Mouse (Mus musculus): ENCODE data around the gene Fst. TPM values are rescaled to one million over a fixed set of nuclear protein-coding genes. Genes with fewer than 3 reads are reported as not detected.
A peak's percentile ranks its signal among the peaks of the same experiment; 100 is the strongest.

Fst gene
- total RNA-seq (2021), result under 1 TPM; 0.86 to 0.89 TPM

GRCm38 (mm10) chr13:114458886-114459700 is at the start of gene Fst:
Gene Fst (minus strand): TSS chr13:114458951.
- DNase-seq, result peak; percentile 19 to 31
- intact Hi-C loops (cut with DNase I), result loop anchor here (5.0 to 10.0 kb wide), 2 partner anchors 172 to 296 kb away; no protein-coding TSS in a partner anchor

GRCm38 (mm10) chr13:114493826-114494225 is 35.1 kb upstream of the Fst start:
- intact Hi-C loops (cut with DNase I), result no loop called here
- no peak for DNase-seq

- intact Hi-C loops (cut with DNase I), result no loop called here
- DNase-seq, result no peak
Measured at GRCm38 (mm10) chr13:114488178-114488577, 29.4 kb upstream of the Fst start.

- no peak for DNase-seq
- intact Hi-C loops (cut with DNase I), result no loop called here
Measured at GRCm38 (mm10) chr13:114478329-114478728, 19.6 kb upstream of the Fst start.

GRCm38 (mm10) chr13:114469945-114470344 is 11.2 kb upstream of the Fst start:
- intact Hi-C loops (cut with DNase I), result no loop called here
- DNase-seq, result no peak

GRCm38 (mm10) chr13:114466269-114466919 is 7.6 kb upstream of the Fst start:
- DNase-seq, result no peak

GRCm38 (mm10) chr13:114465387-114465786 is 6.6 kb upstream of the Fst start:
- intact Hi-C loops (cut with DNase I), result no loop called here
- no peak for DNase-seq

More at GRCm38 (mm10) chr13:114466269-114466919, 7.6 kb upstream of the Fst start:
- intact Hi-C loops (cut with DNase I), result no loop called here

GRCm38 (mm10) chr13:114464824-114465223 is 6.1 kb upstream of the Fst start:
- DNase-seq, result no peak
- intact Hi-C loops (cut with DNase I), result no loop called here

- intact Hi-C loops (cut with DNase I), result no loop called here
- no peak for DNase-seq
Measured at GRCm38 (mm10) chr13:114462548-114463408, 4.0 kb upstream of the Fst start.

- intact Hi-C loops (cut with DNase I), result loop anchor here (1.0 kb wide), 2 partner anchors 384 to 583 kb away; no protein-coding TSS in a partner anchor
- peak; percentile 15 to 25 for DNase-seq
Measured at GRCm38 (mm10) chr13:114460306-114460892, 1.6 kb upstream of the Fst start.

- intact Hi-C loops (cut with DNase I), result loop anchor here (1.0 to 10.0 kb wide), 4 partner anchors 172 to 582 kb away; no protein-coding TSS in a partner anchor
Measured at GRCm38 (mm10) chr13:114459701-114460160, 980 bp upstream of the Fst start.

GRCm38 (mm10) chr13:114458291-114458885 is 363 bp downstream of the Fst start:
- DNase-seq, result peak; percentile 33 to 52
- intact Hi-C loops (cut with DNase I), result loop anchor here (5.0 to 10.0 kb wide), 2 partner anchors 171 to 296 kb away; no protein-coding TSS in a partner anchor

More at GRCm38 (mm10) chr13:114459701-114460160, 980 bp upstream of the Fst start:
- no peak for DNase-seq

- no peak for DNase-seq
- intact Hi-C loops (cut with DNase I), result loop anchor here (5.0 to 10.0 kb wide), 2 partner anchors 170 to 297 kb away; no protein-coding TSS in a partner anchor
Measured at GRCm38 (mm10) chr13:114457567-114458120, 1.1 kb downstream of the Fst start.

- peak; percentile 32 to 46 for DNase-seq
- intact Hi-C loops (cut with DNase I), result loop anchor here (5.0 to 10.0 kb wide), 2 partner anchors 170 to 298 kb away; no protein-coding TSS in a partner anchor
Measured at GRCm38 (mm10) chr13:114456766-114457566, 1.8 kb downstream of the Fst start.

- peak; percentile 25 to 48 for DNase-seq
- intact Hi-C loops (cut with DNase I), result loop anchor here (5.0 to 10.0 kb wide), 2 partner anchors 169 to 299 kb away; no protein-coding TSS in a partner anchor
Measured at GRCm38 (mm10) chr13:114456224-114456623, 2.5 kb downstream of the Fst start.

GRCm38 (mm10) chr13:114455788-114456187 is 3.0 kb downstream of the Fst start:
- intact Hi-C loops (cut with DNase I), result loop anchor here (5.0 to 10.0 kb wide), 2 partner anchors 168 to 299 kb away; no protein-coding TSS in a partner anchor
- no peak for DNase-seq

GRCm38 (mm10) chr13:114447213-114447612 is 11.5 kb downstream of the Fst start:
- peak in 1 of 2 experiments; percentile 13 for DNase-seq
- intact Hi-C loops (cut with DNase I), result no loop called here

GRCm38 (mm10) chr13:114432491-114432890 is 26.3 kb downstream of the Fst start:
- intact Hi-C loops (cut with DNase I), result no loop called here
- DNase-seq, result no peak
